ENCODE assay signal across 9 mouse cellular contexts in genomic region chr9:90227171-90227570, GRCm38 (mm10). TPM values are rescaled to one million over a fixed set of nuclear protein-coding genes. Genes with fewer than 3 reads are reported as not detected.
A peak's percentile ranks its signal among the peaks of the same experiment; 100 is the strongest.
DNase-seq lines count a peak whose midpoint lies in the region; ATAC-seq and TF ChIP-seq lines count a peak whose summit lies in the region.
"Had no signal": no experiment of that assay in that cellular context is flagged by ENCODE, and none has a peak within 500 bp of the region (broad histone marks: within the 10 kb centered on the region; RNA-seq: fewer than 3 reads in every experiment).

No protein-coding gene starts in this region.

- intact Hi-C loops in gastrocnemius, postnatal 36 days (cut with DNase I): no loop called here

- no peak for DNase-seq in layer of hippocampus, adult 2 months (ENCODE audit: low spot score in 2 of 2)
- no peak for DNase-seq in layer of hippocampus, adult 18-20 months (ENCODE audit: low spot score in 2 of 2)
- no peak for DNase-seq in liver, embryonic 13.5 days
- DNase-seq in gastrocnemius, postnatal 36 days: no peak
- DNase-seq in natural killer cell, adult 2 months (ENCODE audit: low spot score in 2 of 2): no peak
- DNase-seq: layer of hippocampus, adult 9-11 months; spleen, adult 18-20 months had no signal

- no peak overlapping the region for H3K4me2 ChIP-seq in liver, embryonic 13.5 days

- 85% methylated on average over 12 of the region's 12 CpGs for whole genome bisulfite sequencing in liver, embryonic 13.5 days (ENCODE audit: insufficient replicate concordance)

- peaks cover 47% of the 10 kb centered on the region for H3K4me1 ChIP-seq in bone marrow macrophage, adult 2 months (ENCODE audit: control insufficient read depth, insufficient read depth, low read length)
- no peaks in the 10 kb centered on the region for H3K4me1 ChIP-seq in embryonic fibroblast, embryonic 13.5 days (ENCODE audit: control insufficient read depth, insufficient read depth, low read length)
- H3K4me1 ChIP-seq in liver, embryonic 13.5 days (replicated peaks): peaks cover 21% of the 10 kb centered on the region

- no peak overlapping the region for H3K4me3 ChIP-seq in layer of hippocampus, adult 2 months
- H3K4me3 ChIP-seq in bone marrow macrophage, adult 2 months (ENCODE audit: insufficient read depth, low read length): no peak overlapping the region
- no peak overlapping the region for H3K4me3 ChIP-seq in embryonic fibroblast, embryonic 13.5 days (ENCODE audit: insufficient read depth, low read length)
- no peak overlapping the region for H3K4me3 ChIP-seq in liver, embryonic 13.5 days (replicated peaks)

- peak overlapping the region; percentile 67; the same call in 1 of the 2 replicates for H3K27ac ChIP-seq in layer of hippocampus, adult 2 months
- peak overlapping the region; percentile 98 for H3K27ac ChIP-seq in bone marrow macrophage, adult 2 months (ENCODE audit: insufficient read depth, low read depth, low read length)
- H3K27ac ChIP-seq in embryonic fibroblast, embryonic 13.5 days (ENCODE audit: insufficient read depth, low read length): no peak overlapping the region
- 0 out of 2 replicates have a peak overlapping the region, but pooled peaks have one; percentile 14 for H3K27ac ChIP-seq in liver, embryonic 13.5 days

- TF ChIP-seq CTCF in layer of hippocampus, adult 2 months (conservative IDR thresholded peaks at IDR 0.05): peak; percentile 55
- TF ChIP-seq CTCF in bone marrow macrophage, adult 2 months (IDR thresholded peaks at IDR 0.05; ENCODE audit: low read depth, low read length): no peak
- 0 out of 2 replicates have a peak, but pooled peaks have one; percentile 4 for TF ChIP-seq CTCF in embryonic fibroblast, embryonic 13.5 days (IDR thresholded peaks at IDR 0.05; ENCODE audit: borderline replicate concordance, insufficient read depth, low read length)

- 0 out of 2 replicates have a peak, but pooled peaks have one; percentile 9 for ATAC-seq in liver, embryonic 13.5 days (ENCODE audit: low read depth)

- H3K36me3 ChIP-seq in liver, embryonic 13.5 days: peaks cover 72% of the 10 kb centered on the region

- no peaks in the 10 kb centered on the region for H3K27me3 ChIP-seq in liver, embryonic 13.5 days

- H3K9me3 ChIP-seq in liver, embryonic 13.5 days (replicated peaks): no peaks in the 10 kb centered on the region

- TF ChIP-seq POLR2A in bone marrow macrophage, adult 2 months (IDR thresholded peaks at IDR 0.05; ENCODE audit: borderline replicate concordance, low read depth, low read length): no peak
- TF ChIP-seq POLR2A in embryonic fibroblast, embryonic 13.5 days (IDR thresholded peaks at IDR 0.05; ENCODE audit: low read depth, low read length): no peak

- H3K9ac ChIP-seq in liver, embryonic 13.5 days: no peak overlapping the region

RNA-seq across cellular contexts. Expression of gene Tbc1d2b, which starts 43.4 kb away (rescaled TPM):
- total RNA-seq in layer of hippocampus, adult 2 months (2021): 1 to 10 TPM; 9.5 to 9.7 TPM
- 10 to 100 TPM in 1 of 2 experiments, 1 to 10 TPM in 1; 9.1 to 13.5 TPM for total RNA-seq in layer of hippocampus, adult 18-20 months (2021)
- polyA plus RNA-seq in bone marrow macrophage, adult 2 months (2012; ENCODE audit: insufficient read depth, insufficient read length, missing spikeins): 49.1 and 55.0 TPM in 2 replicates
- 42.4 and 45.5 TPM in 2 replicates for polyA plus RNA-seq in embryonic fibroblast, embryonic 13.5 days (2011; ENCODE audit: insufficient read length, low read depth, missing spikeins)
- 6.5 and 8.2 TPM in 2 replicates for polyA plus RNA-seq in liver, embryonic 13.5 days (2015; fragmentation: Nextera tagmentation; extraction: Ambion mirVana)
- 1 to 10 TPM; 5.1 to 5.6 TPM for total RNA-seq in gastrocnemius, postnatal 36 days (2021)
